Mouse (Mus musculus) small intestine, adult 2 months (tissue): ENCODE data around the gene Tubb4b. TPM values are rescaled to one million over a fixed set of nuclear protein-coding genes. Genes with fewer than 3 reads are reported as not detected.

Source experiments
- H3K27ac ChIP-seq: fragments of 200-500 bp; 2 replicates; pipeline ENCODE4 v1.5.1; 2012; ENCODE audit warnings: low read depth, low read length, control low read depth, inconsistent platforms; ENCODE audit not compliant: insufficient read depth
- H3K27me3 ChIP-seq: fragments of 200-500 bp; 2 replicates; pipeline ENCODE4 v1.6.1; 2012; ENCODE audit warnings: mild to moderate bottlenecking, moderate library complexity, low read length, inconsistent platforms; ENCODE audit not compliant: control insufficient read depth, insufficient read depth
- H3K36me3 ChIP-seq: fragments of 200-500 bp; 2 replicates; pipeline ENCODE4 v1.6.1; 2012; ENCODE audit warnings: mild to moderate bottlenecking, low read length, control low read depth, inconsistent platforms; ENCODE audit not compliant: control insufficient read depth, insufficient read depth
- H3K4me1 ChIP-seq: fragments of 200-500 bp; 2 replicates; pipeline ENCODE4 v1.6.1; 2012; ENCODE audit warnings: low read length, inconsistent platforms, mixed read lengths; ENCODE audit not compliant: control insufficient read depth, insufficient read depth, insufficient read length
- H3K4me3 ChIP-seq: fragments of 200-500 bp; 2 replicates; pipeline ENCODE4 v1.5.1; 2012; ENCODE audit warnings: low read depth, mild to moderate bottlenecking, control low read depth, inconsistent platforms, low read length, moderate library complexity
- CTCF ChIP-seq: fragments of 200-500 bp; IDR thresholded peaks from 2 replicates; pipeline ENCODE4 v1.5.1; 2012; ENCODE audit warnings: low read depth, mild to moderate bottlenecking, control low read depth, inconsistent platforms, low read length, moderate library complexity, mixed read lengths; ENCODE audit not compliant: insufficient replicate concordance, insufficient read length; ENCODE audit errors: extremely low read depth
- POLR2A ChIP-seq: fragments of 200-500 bp; IDR thresholded peaks from 2 replicates; pipeline ENCODE4 v1.6.1; 2012; ENCODE audit warnings: low read depth, mild to moderate bottlenecking, control low read depth, inconsistent platforms, low read length, moderate library complexity
- WGBS: fragments of 180-500 bp; shearing (Covaris S2); methylation state at CpG from one replicate; pipeline ENCODE4 v1.1.7; 2018; 5-methylcytosine and 5-hydroxymethylcytosine counted together
- polyA plus RNA-seq: library from polyadenylated mRNA; depleted of rRNA; stranded (reverse); fragments of >200 nt; gene quantifications from 2 replicates; pipeline ENCODE4 v1.2.3, GENCODE M21; 2012; rRNA removed

Gene Tubb4b
- polyA plus RNA-seq, 1 experiment, result 881 TPM

DNA sequence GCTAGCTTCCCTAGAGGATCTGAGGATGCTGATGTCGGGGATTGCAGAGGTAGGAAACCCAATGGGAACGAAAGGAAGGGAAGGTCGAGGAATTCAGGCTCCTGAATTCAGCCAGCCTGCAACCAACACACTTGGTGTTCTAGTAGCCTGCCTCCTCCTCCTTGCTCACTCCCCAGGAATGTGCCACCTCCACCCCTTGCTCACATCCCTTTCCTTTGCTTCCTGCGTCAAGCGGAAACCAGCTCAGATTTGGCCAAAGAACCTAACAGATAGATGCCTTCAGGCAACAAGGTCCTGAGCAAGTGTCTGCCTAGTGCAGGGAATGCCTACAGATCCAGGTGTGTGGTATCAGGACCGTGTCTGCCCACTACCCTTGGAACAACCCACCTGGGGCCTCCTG is 47.9 kb downstream of the Tubb4b start:
- H3K4me3 ChIP-seq, result no peak overlapping the region
- peak overlapping the region; percentile 32; the same call in 1 of the 2 replicates for H3K27ac ChIP-seq
- 62% methylated on average over 6 of the region's 6 CpGs for WGBS
- H3K27me3 ChIP-seq, result no peaks in the 10 kb centered on the region
- no peaks in the 10 kb centered on the region for H3K36me3 ChIP-seq
- H3K4me1 ChIP-seq, result peaks cover 66% of the 10 kb centered on the region
- TF ChIP-seq CTCF (no peak), POLR2A (no peak)

DNA sequence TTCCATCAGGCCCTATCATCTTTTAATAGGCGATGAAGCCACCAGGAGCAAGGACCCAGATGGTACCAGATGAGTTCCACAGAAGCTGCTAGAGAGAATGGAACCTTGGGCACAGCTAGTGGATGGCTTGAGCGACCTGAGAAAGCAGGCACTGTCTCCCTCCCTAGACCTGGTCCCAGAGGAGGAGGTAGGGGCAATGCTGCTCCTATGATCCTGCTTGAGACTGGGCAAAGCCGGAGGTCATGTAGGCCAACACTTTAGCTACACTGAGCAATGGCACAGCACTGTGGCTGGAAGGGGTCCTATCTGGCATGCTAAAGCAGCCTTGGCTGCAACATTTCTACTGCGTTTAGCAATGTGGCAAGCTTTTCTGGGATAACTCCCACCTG is 48.8 kb downstream of the Tubb4b start:
- Histone ChIP-seq H3K4me3 (no peak overlapping the region), H3K27ac (peak overlapping the region; percentile 64), H3K27me3 (no peaks in the 10 kb centered on the region), H3K36me3 (no peaks in the 10 kb centered on the region), H3K4me1 (peaks cover 73% of the 10 kb centered on the region)
- 52% methylated on average over 4 of the region's 4 CpGs for WGBS
- TF ChIP-seq CTCF (no peak), POLR2A (no peak)

DNA sequence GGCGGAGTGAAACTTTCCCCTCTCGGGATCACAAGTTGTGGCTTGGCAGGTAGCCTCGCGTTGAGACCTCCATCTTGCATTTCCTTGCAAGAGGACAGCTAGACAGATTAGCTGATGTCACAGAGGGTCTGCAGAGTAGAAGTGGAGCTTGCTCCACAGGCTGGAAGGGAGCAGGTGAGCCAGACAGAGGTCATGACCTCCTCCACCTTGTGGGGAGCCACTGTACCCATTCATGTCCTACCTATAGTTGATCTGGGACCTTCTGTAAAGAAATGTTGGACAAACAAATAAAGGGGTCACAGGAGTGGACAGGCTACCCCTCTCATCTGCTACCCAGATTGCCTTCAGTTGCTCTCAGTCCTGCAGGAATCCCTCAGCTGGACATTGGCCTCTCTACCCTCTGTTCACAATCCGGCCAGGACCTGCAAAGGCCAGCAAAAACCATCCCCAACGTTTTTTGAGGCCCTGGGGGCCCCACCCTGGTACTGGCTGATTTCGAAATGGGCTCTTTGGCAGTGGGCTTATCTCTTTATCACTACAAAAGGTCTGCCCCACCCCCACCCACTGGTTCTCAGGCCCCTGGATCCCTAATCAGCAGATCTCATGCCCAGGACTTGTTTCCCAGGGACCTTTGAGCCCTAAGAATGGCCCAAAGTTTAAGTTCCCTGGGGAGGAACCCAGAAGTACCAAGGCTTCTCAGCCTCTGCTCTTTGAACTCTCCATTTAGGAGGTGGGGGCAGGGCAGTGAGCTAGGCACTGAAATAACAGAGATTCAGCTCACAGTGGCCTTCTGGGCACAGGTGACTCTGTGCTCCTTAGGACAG is 49.4 kb downstream of the Tubb4b start:
- no peaks in the 10 kb centered on the region for H3K36me3 ChIP-seq
- peaks cover 77% of the 10 kb centered on the region for H3K4me1 ChIP-seq
- TF ChIP-seq CTCF (no peak), POLR2A (no peak)
- 19% methylated on average over 7 of the region's 7 CpGs for WGBS
- H3K27me3 ChIP-seq, result no peaks in the 10 kb centered on the region
- no peak overlapping the region for H3K4me3 ChIP-seq
- peak overlapping the region; percentile 75 for H3K27ac ChIP-seq

DNA sequence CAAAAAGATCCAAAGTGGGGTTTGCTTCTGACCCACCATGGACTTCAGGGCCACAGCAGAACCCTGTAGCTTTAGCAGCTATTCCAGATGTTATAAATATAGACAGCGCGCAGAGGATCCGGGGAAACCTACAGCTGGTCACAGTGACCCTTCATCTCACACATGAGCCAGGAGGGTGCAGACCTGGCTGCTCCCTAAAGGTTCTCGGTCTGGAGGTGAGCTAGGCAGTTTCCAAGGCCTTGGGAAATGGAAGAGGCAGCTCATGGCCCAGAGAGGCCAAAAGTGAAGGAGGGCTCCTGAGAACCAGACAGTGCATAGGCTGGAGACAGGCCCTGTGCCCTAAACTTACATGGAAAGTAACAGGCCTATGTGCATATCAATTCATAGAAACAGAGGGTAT is 50.7 kb downstream of the Tubb4b start:
- Histone ChIP-seq H3K27me3 (no peaks in the 10 kb centered on the region), H3K4me1 (peaks cover 77% of the 10 kb centered on the region), H3K4me3 (no peak overlapping the region), H3K27ac (no peak overlapping the region), H3K36me3 (no peaks in the 10 kb centered on the region)
- 90% methylated on average over 4 of the region's 4 CpGs for whole genome bisulfite sequencing
- TF ChIP-seq POLR2A (no peak), CTCF (no peak)

DNA sequence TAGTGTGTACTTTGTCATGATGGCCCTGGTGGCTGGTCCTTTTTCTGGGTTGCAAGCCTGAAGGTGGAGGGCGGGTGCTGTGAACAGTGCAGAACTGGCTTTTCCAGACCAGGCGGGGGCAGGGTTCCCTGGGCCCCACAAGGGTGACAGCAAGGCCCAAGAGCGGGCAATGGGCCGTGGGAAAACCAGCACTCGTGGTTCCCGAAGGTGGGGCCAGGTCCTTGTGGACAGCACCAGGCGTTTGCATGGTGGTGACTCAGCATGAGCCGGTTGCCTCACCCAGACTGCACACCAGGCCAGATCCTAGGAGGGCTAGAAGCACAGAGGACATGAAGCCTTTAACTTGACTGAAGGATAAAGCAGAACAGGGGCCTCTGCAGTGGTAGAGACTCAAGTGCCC is 51.9 kb downstream of the Tubb4b start:
- Histone ChIP-seq H3K4me3 (no peak overlapping the region), H3K4me1 (peaks cover 74% of the 10 kb centered on the region), H3K27me3 (no peaks in the 10 kb centered on the region), H3K36me3 (no peaks in the 10 kb centered on the region), H3K27ac (peak overlapping the region; percentile 19; the same call in 1 of the 2 replicates)
- TF ChIP-seq CTCF (no peak), POLR2A (no peak)
- 20% methylated on average over 8 of the region's 8 CpGs for WGBS

Other genes starting within 250 kb of the Tubb4b start
- 9.8 and 14.6 TPM in 2 replicates for gene Mrpl41, start 249.6 kb downstream of the Tubb4b start, polyA plus RNA-seq
- 7.4 and 20.5 TPM in 2 replicates for gene Pnpla7, start 248.7 kb downstream of the Tubb4b start, polyA plus RNA-seq
- 93.0 and 100 TPM in 2 replicates for gene Nsmf, start 170.3 kb downstream of the Tubb4b start, polyA plus RNA-seq
- 149 and 281 TPM in 2 replicates for gene Entpd8, start 144.4 kb downstream of the Tubb4b start, polyA plus RNA-seq
- 14.1 and 15.5 TPM in 2 replicates for gene Noxa1, start 129.6 kb downstream of the Tubb4b start, polyA plus RNA-seq
- 24.4 and 39.0 TPM in 2 replicates for gene Nrarp, start 43.9 kb downstream of the Tubb4b start, polyA plus RNA-seq
- gene Tor4a, start 27.8 kb downstream of the Tubb4b start, polyA plus RNA-seq, result 37.3 and 49.3 TPM in 2 replicates
- 21.8 and 37.2 TPM in 2 replicates for gene Nelfb, start 13.2 kb downstream of the Tubb4b start, polyA plus RNA-seq
- not detected in 2 replicates for gene Stpg3, start 10.1 kb downstream of the Tubb4b start, polyA plus RNA-seq
- 0.10 TPM in 1 of 2 replicates, not detected in the other for gene Fam166a, start 6.0 kb downstream of the Tubb4b start, polyA plus RNA-seq
- gene Slc34a3, start 9.7 kb upstream of the Tubb4b start, polyA plus RNA-seq, result 0.05 and 5.6 TPM in 2 replicates
- gene Rnf224, start 12.1 kb upstream of the Tubb4b start, polyA plus RNA-seq, result 0.10 TPM in 1 of 2 replicates, not detected in the other
- gene Rnf208, start 17.6 kb upstream of the Tubb4b start, polyA plus RNA-seq, result 7.3 and 145 TPM in 2 replicates
- 1.7 and 10.7 TPM in 2 replicates for gene Cysrt1, start 17.8 kb upstream of the Tubb4b start, polyA plus RNA-seq
- 15.3 and 45.8 TPM in 2 replicates for gene AL732309.1, start 22.2 kb upstream of the Tubb4b start, polyA plus RNA-seq
- gene Tmem203, start 30.7 kb upstream of the Tubb4b start, polyA plus RNA-seq, result 29.8 and 51.5 TPM in 2 replicates
- gene Tprn, start 37.9 kb upstream of the Tubb4b start, polyA plus RNA-seq, result 183 and 436 TPM in 2 replicates
- gene Ssna1, start 47.7 kb upstream of the Tubb4b start, polyA plus RNA-seq, result 40.7 and 55.9 TPM in 2 replicates
- 31.0 and 71.6 TPM in 2 replicates for gene Anapc2, start 47.8 kb upstream of the Tubb4b start, polyA plus RNA-seq
- gene Tmem210, start 63.4 kb upstream of the Tubb4b start, polyA plus RNA-seq, result not detected in 2 replicates
- 49.7 and 138 TPM in 2 replicates for gene Lrrc26, start 65.2 kb upstream of the Tubb4b start, polyA plus RNA-seq
- gene Grin1, start 94.5 kb upstream of the Tubb4b start, polyA plus RNA-seq, result 0.34 and 0.63 TPM in 2 replicates
- 11.1 and 20.5 TPM in 2 replicates for gene Man1b1, start 107.6 kb upstream of the Tubb4b start, polyA plus RNA-seq
- 12.5 and 24.4 TPM in 2 replicates for gene Dpp7, start 131.7 kb upstream of the Tubb4b start, polyA plus RNA-seq
- 130 and 360 TPM in 2 replicates for gene Uap1l1, start 141.0 kb upstream of the Tubb4b start, polyA plus RNA-seq
- gene Sapcd2, start 147.6 kb upstream of the Tubb4b start, polyA plus RNA-seq, result 15.4 and 28.8 TPM in 2 replicates
- gene Entpd2, start 171.2 kb upstream of the Tubb4b start, polyA plus RNA-seq, result 25.8 and 50.7 TPM in 2 replicates
- 103 and 117 TPM in 2 replicates for gene Npdc1, start 174.6 kb upstream of the Tubb4b start, polyA plus RNA-seq
- 0.68 and 0.76 TPM in 2 replicates for gene Fut7, start 198.6 kb upstream of the Tubb4b start, polyA plus RNA-seq
- 15.0 and 18.5 TPM in 2 replicates for gene Abca2, start 204.0 kb upstream of the Tubb4b start, polyA plus RNA-seq
- gene Clic3, start 232.1 kb upstream of the Tubb4b start, polyA plus RNA-seq, result 0.38 and 12.0 TPM in 2 replicates
- 48.6 and 62.7 TPM in 2 replicates for gene Paxx, start 236.4 kb upstream of the Tubb4b start, polyA plus RNA-seq
- gene Ptgds, start 245.3 kb upstream of the Tubb4b start, polyA plus RNA-seq, result 0.28 and 0.39 TPM in 2 replicates